Mouse (Mus musculus): ENCODE data around the gene Lst1. TPM values are rescaled to one million over a fixed set of nuclear protein-coding genes. Genes with fewer than 3 reads are reported as not detected.
A peak's percentile ranks its signal among the peaks of the same experiment; 100 is the strongest.

Gene Lst1
- total RNA-seq, 1 experiment = 2.7 TPM

DNA sequence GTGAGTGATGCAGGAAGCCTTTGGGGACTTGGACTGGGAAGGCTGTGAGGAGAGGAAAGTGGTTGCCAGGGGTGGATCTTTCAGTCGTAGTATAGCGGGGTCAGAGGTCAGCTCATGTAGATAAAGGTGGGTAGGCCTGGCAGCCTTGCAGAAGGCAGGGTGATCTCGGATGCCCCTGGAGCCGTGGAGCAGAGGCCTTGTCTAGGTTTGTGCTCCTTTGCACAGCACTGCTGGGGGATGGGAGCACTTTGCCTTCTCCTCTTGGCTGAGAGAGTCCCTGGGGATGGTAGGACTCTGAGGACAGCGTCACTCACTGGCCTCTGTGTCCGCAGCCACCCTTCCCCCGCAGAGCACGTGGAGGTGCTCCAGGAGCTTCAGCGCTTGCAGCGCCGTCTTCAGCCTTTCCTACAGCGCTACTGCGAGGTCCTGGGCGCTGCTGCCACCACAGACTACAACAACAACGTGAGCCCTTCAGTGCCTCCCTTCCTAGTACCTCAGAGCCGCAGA, 47.7 kb downstream of the Lst1 start:
- Histone ChIP-seq H3K4me3 (ENCODE audit: insufficient read depth in 1 of 2, low read depth in 1 of 2, low read length in 2 of 2, poor library complexity in 1 of 2, severe bottlenecking in 1 of 2) (no peak overlapping the region), H3K27ac (ENCODE audit: insufficient read depth, low read depth, low read length, poor library complexity, severe bottlenecking) (no peak overlapping the region), H3K9me3 (ENCODE audit: control insufficient read depth, insufficient read depth, low read depth, low read length) (no peaks in the 10 kb centered on the region), H3K9ac (ENCODE audit: insufficient read depth, low read depth, low read length, poor library complexity, severe bottlenecking) (peak overlapping the region; percentile 43; the same call in 1 of the 2 replicates), H3K4me1 (ENCODE audit: control insufficient read depth in 2 of 2, insufficient read depth in 2 of 2, low read length in 2 of 2, poor library complexity in 1 of 2) (peaks cover 0 to 13% of the 10 kb centered on the region in 2 experiments; a peak in 2 of 4 replicates), H3K36me3 (ENCODE audit: control insufficient read depth, insufficient read depth, low read length, poor library complexity, severe bottlenecking) (peaks cover 66% of the 10 kb centered on the region)
- no peak for DNase-seq (ENCODE audit: low read depth, low spot score)
- in situ Hi-C loops (cut with MboI; ENCODE audit: low sequenced_read_pairs in 2 of 2, unreplicated experiment in 2 of 2) = no loop called here
- no peak for TF ChIP-seq MAFK (IDR thresholded peaks at IDR 0.05; ENCODE audit: insufficient read depth, low read depth, low read length)
- no peak for TF ChIP-seq HCFC1 (IDR thresholded peaks at IDR 0.05; ENCODE audit: borderline replicate concordance, insufficient read depth, low read length)
- TF ChIP-seq ZNF384 (IDR thresholded peaks at IDR 0.05; ENCODE audit: low read depth, low read length) = no peak
- TF ChIP-seq CHD2 (IDR thresholded peaks at IDR 0.05; ENCODE audit: low read depth, low read length) = no peak
- TF ChIP-seq ZC3H11A (IDR thresholded peaks at IDR 0.05; ENCODE audit: borderline replicate concordance, low read depth, low read length) = no peak

DNA sequence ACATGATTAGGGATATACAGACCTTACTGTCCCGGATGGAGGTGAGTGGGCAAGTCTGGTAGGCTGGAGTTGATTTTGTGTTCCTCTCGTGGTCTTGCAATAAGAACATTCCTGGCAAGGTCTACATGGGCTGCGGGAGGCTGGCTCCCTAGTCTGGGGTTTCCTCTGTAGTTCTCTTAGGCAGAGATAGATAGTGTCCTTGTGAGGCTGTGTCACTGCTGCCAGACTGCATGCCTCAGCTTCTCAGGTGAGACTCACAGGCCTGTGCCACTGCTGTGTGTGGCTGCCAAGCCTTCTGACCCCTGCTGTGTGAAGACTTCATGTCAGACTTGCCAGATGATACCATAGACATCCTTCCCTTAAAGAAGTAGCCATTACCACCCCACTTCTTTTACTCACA, 49.0 kb downstream of the Lst1 start:
- TF ChIP-seq CHD2 (IDR thresholded peaks at IDR 0.05; ENCODE audit: low read depth, low read length) (no peak), ZC3H11A (IDR thresholded peaks at IDR 0.05; ENCODE audit: borderline replicate concordance, low read depth, low read length) (no peak), MAFK (IDR thresholded peaks at IDR 0.05; ENCODE audit: insufficient read depth, low read depth, low read length) (no peak), ZNF384 (IDR thresholded peaks at IDR 0.05; ENCODE audit: low read depth, low read length) (no peak), HCFC1 (IDR thresholded peaks at IDR 0.05; ENCODE audit: borderline replicate concordance, insufficient read depth, low read length) (no peak)
- Histone ChIP-seq H3K9ac (ENCODE audit: insufficient read depth, low read depth, low read length, poor library complexity, severe bottlenecking) (peak overlapping the region; percentile 25; the same call in 1 of the 2 replicates), H3K4me3 (ENCODE audit: insufficient read depth in 1 of 2, low read depth in 1 of 2, low read length in 2 of 2, poor library complexity in 1 of 2, severe bottlenecking in 1 of 2) (no peak overlapping the region)

DNA sequence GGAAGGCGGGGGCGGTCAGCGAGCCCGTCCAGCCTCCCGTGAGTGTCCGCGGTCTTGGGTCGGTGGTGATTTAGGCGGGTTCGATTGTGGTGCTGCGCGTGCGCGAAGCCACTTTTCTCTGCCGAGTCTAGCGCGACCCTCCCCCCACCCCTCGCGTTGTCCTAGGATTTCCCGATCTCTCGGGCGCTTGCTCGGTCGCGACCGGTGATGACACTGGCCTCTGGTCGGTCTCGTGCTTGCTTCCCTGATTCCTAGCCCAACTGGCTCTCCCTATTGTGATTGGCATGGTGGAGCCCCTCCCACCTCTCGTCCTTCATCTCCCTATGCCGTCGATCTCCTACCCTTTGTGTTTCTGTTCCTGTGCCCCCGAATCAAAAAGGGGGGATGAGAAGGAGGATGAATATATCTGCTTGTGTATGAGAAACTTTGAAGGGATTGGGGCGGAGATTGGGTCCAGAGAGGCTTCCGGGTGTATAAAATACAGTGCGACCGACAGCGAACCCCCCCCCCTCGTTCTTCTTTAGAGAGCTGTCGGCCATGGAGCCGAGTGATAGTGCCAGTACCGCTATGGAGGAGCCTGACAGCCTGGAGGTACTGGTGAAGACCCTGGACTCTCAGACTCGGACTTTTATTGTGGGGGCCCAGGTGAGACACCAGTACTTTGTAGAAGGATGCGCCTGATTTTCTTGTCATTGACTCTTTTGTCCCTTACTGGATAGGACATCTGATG, 52.5 kb downstream of the Lst1 start:
- peaks cover 0 to 12% of the 10 kb centered on the region in 2 experiments; a peak in 2 of 4 replicates for H3K4me1 ChIP-seq (ENCODE audit: control insufficient read depth in 2 of 2, insufficient read depth in 2 of 2, low read length in 2 of 2, poor library complexity in 1 of 2)
- peak; percentile 60 for DNase-seq (ENCODE audit: low read depth, low spot score)
- peak overlapping the region; percentile 98 for H3K9ac ChIP-seq (ENCODE audit: insufficient read depth, low read depth, low read length, poor library complexity, severe bottlenecking)
- H3K27ac ChIP-seq (ENCODE audit: insufficient read depth, low read depth, low read length, poor library complexity, severe bottlenecking) = peak overlapping the region; percentile 94
- H3K4me3 ChIP-seq (ENCODE audit: insufficient read depth in 1 of 2, low read depth in 1 of 2, low read length in 2 of 2, poor library complexity in 1 of 2, severe bottlenecking in 1 of 2) = peak overlapping the region; percentile 68 to 95
- in situ Hi-C loops (cut with MboI; ENCODE audit: low sequenced_read_pairs in 2 of 2, unreplicated experiment in 2 of 2) = no loop called here
- H3K9me3 ChIP-seq (ENCODE audit: control insufficient read depth, insufficient read depth, low read depth, low read length) = no peaks in the 10 kb centered on the region
- TF ChIP-seq ZNF384 (IDR thresholded peaks at IDR 0.05; ENCODE audit: low read depth, low read length) (no peak), CHD2 (IDR thresholded peaks at IDR 0.05; ENCODE audit: low read depth, low read length) (peak; percentile 40; the same call in 1 of the 2 replicates), ZC3H11A (IDR thresholded peaks at IDR 0.05; ENCODE audit: borderline replicate concordance, low read depth, low read length) (no peak), MAFK (IDR thresholded peaks at IDR 0.05; ENCODE audit: insufficient read depth, low read depth, low read length) (no peak)
- peaks cover 23% of the 10 kb centered on the region for H3K36me3 ChIP-seq (ENCODE audit: control insufficient read depth, insufficient read depth, low read length, poor library complexity, severe bottlenecking)

More for the DNA sequence above, 49.0 kb downstream of the Lst1 start:
- no peak for DNase-seq (ENCODE audit: low read depth, low spot score)
- H3K9me3 ChIP-seq (ENCODE audit: control insufficient read depth, insufficient read depth, low read depth, low read length) = no peaks in the 10 kb centered on the region
- H3K36me3 ChIP-seq (ENCODE audit: control insufficient read depth, insufficient read depth, low read length, poor library complexity, severe bottlenecking) = peaks cover 53% of the 10 kb centered on the region
- peaks cover 0 to 13% of the 10 kb centered on the region in 2 experiments; a peak in 2 of 4 replicates for H3K4me1 ChIP-seq (ENCODE audit: control insufficient read depth in 2 of 2, insufficient read depth in 2 of 2, low read length in 2 of 2, poor library complexity in 1 of 2)
- in situ Hi-C loops (cut with MboI; ENCODE audit: low sequenced_read_pairs in 2 of 2, unreplicated experiment in 2 of 2) = no loop called here
- H3K27ac ChIP-seq (ENCODE audit: insufficient read depth, low read depth, low read length, poor library complexity, severe bottlenecking) = no peak overlapping the region

Other genes with a start within 250 kb of the Lst1 start
- 11.0 and 14.6 TPM in 2 replicates for gene Hspa1b, start 229.2 kb downstream of the Lst1 start, total RNA-seq (2012; rRNA removed)
- 1.9 TPM in 1 of 2 replicates, not detected in the other for gene Gm20481, start 218.5 kb downstream of the Lst1 start, total RNA-seq (2012; rRNA removed)
- 5.8 and 5.9 TPM in 2 replicates for gene Hspa1a, start 216.3 kb downstream of the Lst1 start, total RNA-seq (2012; rRNA removed)
- gene Hspa1l, start 215.7 kb downstream of the Lst1 start, total RNA-seq (2012; rRNA removed) = 0.45 and 0.48 TPM in 2 replicates
- gene Lsm2, start 206.6 kb downstream of the Lst1 start, total RNA-seq (2012; rRNA removed) = 52.1 and 64.4 TPM in 2 replicates
- gene Vars, start 187.5 kb downstream of the Lst1 start, total RNA-seq (2012; rRNA removed) = 303 and 453 TPM in 2 replicates
- 0.21 and 0.31 TPM in 2 replicates for gene Vwa7, start 171.9 kb downstream of the Lst1 start, total RNA-seq (2012; rRNA removed)
- gene Sapcd1, start 160.4 kb downstream of the Lst1 start, total RNA-seq (2012; rRNA removed) = 3.1 and 4.7 TPM in 2 replicates
- 2.7 and 3.2 TPM in 2 replicates for gene Msh5, start 141.7 kb downstream of the Lst1 start, total RNA-seq (2012; rRNA removed)
- gene Clic1, start 138.5 kb downstream of the Lst1 start, total RNA-seq (2012; rRNA removed) = 113 and 133 TPM in 2 replicates
- gene Ddah2, start 129.4 kb downstream of the Lst1 start, total RNA-seq (2012; rRNA removed) = 45.0 and 57.5 TPM in 2 replicates
- not detected in 2 replicates for gene Ly6g6c, start 123.1 kb downstream of the Lst1 start, total RNA-seq (2012; rRNA removed)
- 0.26 TPM in 1 of 2 replicates, not detected in the other for gene Mpig6b, start 122.3 kb downstream of the Lst1 start, total RNA-seq (2012; rRNA removed)
- 13.4 and 36.1 TPM in 2 replicates for gene Ly6g6e, start 111.5 kb downstream of the Lst1 start, total RNA-seq (2012; rRNA removed)
- 1.6 and 4.9 TPM in 2 replicates for gene Ly6g6d, start 110.4 kb downstream of the Lst1 start, total RNA-seq (2012; rRNA removed)
- not detected in 2 replicates for gene Ly6g6f, start 102.8 kb downstream of the Lst1 start, total RNA-seq (2012; rRNA removed)
- 30.7 and 40.4 TPM in 2 replicates for gene Abhd16a, start 99.2 kb downstream of the Lst1 start, total RNA-seq (2012; rRNA removed)
- 0.49 TPM in 1 of 2 replicates, not detected in the other for gene Ly6g5c, start 80.2 kb downstream of the Lst1 start, total RNA-seq (2012; rRNA removed)
- gene Ly6g5b, start 73.0 kb downstream of the Lst1 start, total RNA-seq (2012; rRNA removed) = 1.4 and 1.5 TPM in 2 replicates
- 21.9 and 31.1 TPM in 2 replicates for gene Gpank1, start 67.0 kb downstream of the Lst1 start, total RNA-seq (2012; rRNA removed)
- gene Csnk2b, start 66.4 kb downstream of the Lst1 start, total RNA-seq (2012; rRNA removed) = 78.0 and 98.6 TPM in 2 replicates
- 11.2 and 11.7 TPM in 2 replicates for gene D17H6S53E, start 62.1 kb downstream of the Lst1 start, total RNA-seq (2012; rRNA removed)
- gene Apom, start 56.4 kb downstream of the Lst1 start, total RNA-seq (2012; rRNA removed) = 7.5 and 10.0 TPM in 2 replicates
- 208 and 245 TPM in 2 replicates for gene Bag6, start 53.3 kb downstream of the Lst1 start, total RNA-seq (2012; rRNA removed)
- gene Prrc2a, start 23.5 kb downstream of the Lst1 start, total RNA-seq (2012; rRNA removed) = 147 and 161 TPM in 2 replicates
- gene Aif1, start 12.4 kb downstream of the Lst1 start, total RNA-seq (2012; rRNA removed) = not detected in 2 replicates
- gene Ltb, start 6.0 kb upstream of the Lst1 start, total RNA-seq (2012; rRNA removed) = 10.1 and 19.6 TPM in 2 replicates
- 0.22 TPM in 1 of 2 replicates, not detected in the other for gene Tnf, start 13.6 kb upstream of the Lst1 start, total RNA-seq (2012; rRNA removed)
- gene Lta, start 16.9 kb upstream of the Lst1 start, total RNA-seq (2012; rRNA removed) = 0.13 TPM in 1 of 2 replicates, not detected in the other
- not detected in 2 replicates for gene Gm16181, start 32.4 kb upstream of the Lst1 start, total RNA-seq (2012; rRNA removed)
- gene Atp6v1g2, start 45.2 kb upstream of the Lst1 start, total RNA-seq (2012; rRNA removed) = 0.21 and 0.71 TPM in 2 replicates
- gene Nfkbil1, start 47.4 kb upstream of the Lst1 start, total RNA-seq (2012; rRNA removed) = 6.1 and 6.6 TPM in 2 replicates
- gene Ddx39b, start 53.3 kb upstream of the Lst1 start, total RNA-seq (2012; rRNA removed) = 316 and 414 TPM in 2 replicates
- gene H2-D1, start 74.3 kb upstream of the Lst1 start, total RNA-seq (2012; rRNA removed) = 30.1 and 44.9 TPM in 2 replicates
- 0.11 TPM in 1 of 2 replicates, not detected in the other for gene H2-Q1, start 132.0 kb upstream of the Lst1 start, total RNA-seq (2012; rRNA removed)
- gene H2-Q2, start 153.8 kb upstream of the Lst1 start, total RNA-seq (2012; rRNA removed) = 0.67 and 1.4 TPM in 2 replicates
- 9.1 and 19.9 TPM in 2 replicates for gene H2-Q4, start 191.2 kb upstream of the Lst1 start, total RNA-seq (2012; rRNA removed)
- 0.94 and 2.3 TPM in 2 replicates for gene H2-Q6, start 236.4 kb upstream of the Lst1 start, total RNA-seq (2012; rRNA removed)